Mouse (Mus musculus): ENCODE results near the gene Dmpk. TPM values are rescaled to one million over a fixed set of nuclear protein-coding genes. Genes with fewer than 3 reads are reported as not detected.

Dmpk gene
- polyA plus RNA-seq, 2 experiments, result 8.3 to 17.9 TPM

GRCm38 (mm10) chr7:19131324-19131848 is 47.7 kb downstream of the Dmpk start:
- peak; percentile 96 for ATAC-seq (ENCODE audit: insufficient read depth)
- Histone ChIP-seq H3K4me1 (replicated peaks; ENCODE audit: control insufficient read depth in 2 of 2, insufficient read depth in 2 of 2, low read length in 1 of 2) (peaks cover 0 to 10% of the 10 kb centered on the region in 2 experiments; a peak in 2 of 4 replicates), H3K27ac (no peak overlapping the region), H3K4me2 (ENCODE audit: low read depth) (peak overlapping the region; percentile 71), H3K9me3 (ENCODE audit: control insufficient read depth, low read length) (no peaks in the 10 kb centered on the region), H3K27me3 (ENCODE audit: control insufficient read depth, insufficient read depth, low read length) (no peaks in the 10 kb centered on the region), H3K36me3 (replicated peaks; ENCODE audit: control insufficient read depth, insufficient read depth, low read depth) (peaks cover 10% of the 10 kb centered on the region), H3K9ac (replicated peaks) (no peak overlapping the region; the same call in 1 of the 2 replicates), H3K4me3 (ENCODE audit: insufficient read depth in 1 of 2, low read depth in 2 of 2, low read length in 2 of 2) (peak overlapping the region; percentile 37 to 43)
- TF ChIP-seq EP300 (IDR thresholded peaks at IDR 0.05; ENCODE audit: low read depth) (no peak), CTCF (IDR thresholded peaks at IDR 0.05; ENCODE audit: low read depth) (peak; percentile 85)
- peak; percentile 79 to 83 (median 82) for DNase-seq (ENCODE audit: low read depth in 3 of 3, low spot score in 3 of 3)
- 1% methylated on average over 39 of the region's 39 CpGs for WGBS (ENCODE audit: insufficient replicate concordance)

- Histone ChIP-seq H3K36me3 (replicated peaks; ENCODE audit: control insufficient read depth, insufficient read depth, low read depth) (peaks cover 18% of the 10 kb centered on the region), H3K4me1 (replicated peaks; ENCODE audit: control insufficient read depth in 2 of 2, insufficient read depth in 2 of 2, low read length in 1 of 2) (peaks cover 0 to 3% of the 10 kb centered on the region in 2 experiments; a peak in 2 of 4 replicates), H3K9me3 (ENCODE audit: control insufficient read depth, low read length) (no peaks in the 10 kb centered on the region), H3K27ac (no peak overlapping the region), H3K9ac (replicated peaks) (no peak overlapping the region), H3K27me3 (ENCODE audit: control insufficient read depth, insufficient read depth, low read length) (no peaks in the 10 kb centered on the region), H3K4me2 (ENCODE audit: low read depth) (no peak overlapping the region), H3K4me3 (ENCODE audit: insufficient read depth in 1 of 2, low read depth in 2 of 2, low read length in 2 of 2) (no peak overlapping the region)
- DNase-seq (ENCODE audit: low read depth in 3 of 3, low spot score in 3 of 3), result no peak
- WGBS (ENCODE audit: insufficient replicate concordance), result 89% methylated on average over 13 of the region's 13 CpGs
- ATAC-seq (ENCODE audit: insufficient read depth), result no peak
- TF ChIP-seq EP300 (IDR thresholded peaks at IDR 0.05; ENCODE audit: low read depth), result no peak
Measured at GRCm38 (mm10) chr7:19136168-19136567, 52.5 kb downstream of the Dmpk start.

GRCm38 (mm10) chr7:19136673-19137334 is 53.2 kb downstream of the Dmpk start:
- DNase-seq (ENCODE audit: low read depth in 3 of 3, low spot score in 3 of 3) (no peak), ATAC-seq (ENCODE audit: insufficient read depth) (no peak)
- Histone ChIP-seq H3K27ac (no peak overlapping the region), H3K4me2 (ENCODE audit: low read depth) (no peak overlapping the region), H3K4me3 (ENCODE audit: insufficient read depth in 1 of 2, low read depth in 2 of 2, low read length in 2 of 2) (no peak overlapping the region), H3K36me3 (replicated peaks; ENCODE audit: control insufficient read depth, insufficient read depth, low read depth) (peaks cover 18% of the 10 kb centered on the region), H3K4me1 (replicated peaks; ENCODE audit: control insufficient read depth in 2 of 2, insufficient read depth in 2 of 2, low read length in 1 of 2) (peaks cover 0 to 2% of the 10 kb centered on the region in 2 experiments; a peak in 1 of 4 replicates), H3K9me3 (ENCODE audit: control insufficient read depth, low read length) (no peaks in the 10 kb centered on the region), H3K9ac (replicated peaks) (no peak overlapping the region), H3K27me3 (ENCODE audit: control insufficient read depth, insufficient read depth, low read length) (no peaks in the 10 kb centered on the region)
- 87% methylated on average over 38 of the region's 38 CpGs for whole genome bisulfite sequencing (ENCODE audit: insufficient replicate concordance)
- TF ChIP-seq EP300 (IDR thresholded peaks at IDR 0.05; ENCODE audit: low read depth) (no peak), CTCF (IDR thresholded peaks at IDR 0.05; ENCODE audit: low read depth) (no peak)

GRCm38 (mm10) chr7:19137380-19137779 is 53.7 kb downstream of the Dmpk start:
- H3K4me2 ChIP-seq (ENCODE audit: low read depth), result no peak overlapping the region
- no peaks in the 10 kb centered on the region for H3K27me3 ChIP-seq (ENCODE audit: control insufficient read depth, insufficient read depth, low read length)
- ATAC-seq (ENCODE audit: insufficient read depth) (no peak), DNase-seq (ENCODE audit: low read depth in 3 of 3, low spot score in 3 of 3) (no peak)
- no peaks in the 10 kb centered on the region for H3K9me3 ChIP-seq (ENCODE audit: control insufficient read depth, low read length)
- peaks cover 18% of the 10 kb centered on the region for H3K36me3 ChIP-seq (replicated peaks; ENCODE audit: control insufficient read depth, insufficient read depth, low read depth)
- no peaks in the 10 kb centered on the region for H3K4me1 ChIP-seq (replicated peaks; ENCODE audit: control insufficient read depth in 2 of 2, insufficient read depth in 2 of 2, low read length in 1 of 2)
- 46% methylated on average over 5 of the region's 5 CpGs for WGBS (ENCODE audit: insufficient replicate concordance)
- H3K9ac ChIP-seq (replicated peaks), result no peak overlapping the region
- TF ChIP-seq CTCF (IDR thresholded peaks at IDR 0.05; ENCODE audit: low read depth), result peak; percentile 66
- no peak for TF ChIP-seq EP300 (IDR thresholded peaks at IDR 0.05; ENCODE audit: low read depth)
- H3K4me3 ChIP-seq (ENCODE audit: insufficient read depth in 1 of 2, low read depth in 2 of 2, low read length in 2 of 2), result no peak overlapping the region
- H3K27ac ChIP-seq, result no peak overlapping the region

Small RNAs within 50 kb of the gene (microRNA-seq; reads per million reads assigned to microRNA genes)
- not detected for gene Mir3100

Other genes with a start within 250 kb of the Dmpk start
- 0.16 and 0.18 TPM in 2 replicates for gene Mill2, start 243.9 kb upstream of the Dmpk start, polyA plus RNA-seq (2012; rRNA removed)
- 0.09 and 0.19 TPM in 2 replicates for gene Mill2, start 243.9 kb upstream of the Dmpk start, polyA plus RNA-seq (2014; fragmentation: Nextera tagmentation; extraction: Ambion mirVana)
- 10.5 and 15.1 TPM in 2 replicates for gene Pglyrp1, start 212.5 kb upstream of the Dmpk start, polyA plus RNA-seq (2012; rRNA removed)
- 23.2 and 32.0 TPM in 2 replicates for gene Pglyrp1, start 212.5 kb upstream of the Dmpk start, polyA plus RNA-seq (2014; fragmentation: Nextera tagmentation; extraction: Ambion mirVana)
- 6.5 and 10.0 TPM in 2 replicates for gene Ccdc61, start 173.4 kb upstream of the Dmpk start, polyA plus RNA-seq (2012; rRNA removed)
- gene Ccdc61, start 173.4 kb upstream of the Dmpk start, polyA plus RNA-seq (2014; fragmentation: Nextera tagmentation; extraction: Ambion mirVana), result 5.5 and 6.7 TPM in 2 replicates
- gene Nova2, start 158.0 kb upstream of the Dmpk start, polyA plus RNA-seq (2012; rRNA removed), result 0.11 TPM in 2 replicates
- gene Nova2, start 158.0 kb upstream of the Dmpk start, polyA plus RNA-seq (2014; fragmentation: Nextera tagmentation; extraction: Ambion mirVana), result 0.03 and 0.05 TPM in 2 replicates
- gene Nanos2, start 96.4 kb upstream of the Dmpk start, polyA plus RNA-seq (2012; rRNA removed), result not detected in 2 replicates
- not detected in 2 replicates for gene Nanos2, start 96.4 kb upstream of the Dmpk start, polyA plus RNA-seq (2014; fragmentation: Nextera tagmentation; extraction: Ambion mirVana)
- gene Mypop, start 92.6 kb upstream of the Dmpk start, polyA plus RNA-seq (2012; rRNA removed), result 0.20 and 0.21 TPM in 2 replicates
- 0.30 and 0.34 TPM in 2 replicates for gene Mypop, start 92.6 kb upstream of the Dmpk start, polyA plus RNA-seq (2014; fragmentation: Nextera tagmentation; extraction: Ambion mirVana)
- gene Irf2bp1, start 79.8 kb upstream of the Dmpk start, polyA plus RNA-seq (2012; rRNA removed), result 6.8 and 8.3 TPM in 2 replicates
- gene Irf2bp1, start 79.8 kb upstream of the Dmpk start, polyA plus RNA-seq (2014; fragmentation: Nextera tagmentation; extraction: Ambion mirVana), result 6.8 and 7.9 TPM in 2 replicates
- gene Foxa3, start 60.3 kb upstream of the Dmpk start, polyA plus RNA-seq (2012; rRNA removed), result 12.2 and 13.9 TPM in 2 replicates
- gene Foxa3, start 60.3 kb upstream of the Dmpk start, polyA plus RNA-seq (2014; fragmentation: Nextera tagmentation; extraction: Ambion mirVana), result 25.7 and 26.5 TPM in 2 replicates
- gene Sympk, start 59.5 kb upstream of the Dmpk start, polyA plus RNA-seq (2012; rRNA removed), result 27.3 and 29.1 TPM in 2 replicates
- 10.7 and 11.8 TPM in 2 replicates for gene Sympk, start 59.5 kb upstream of the Dmpk start, polyA plus RNA-seq (2014; fragmentation: Nextera tagmentation; extraction: Ambion mirVana)
- not detected in 2 replicates for gene Rsph6a, start 29.2 kb upstream of the Dmpk start, polyA plus RNA-seq (2012; rRNA removed)
- gene Rsph6a, start 29.2 kb upstream of the Dmpk start, polyA plus RNA-seq (2014; fragmentation: Nextera tagmentation; extraction: Ambion mirVana), result not detected in 2 replicates
- 18.1 and 20.2 TPM in 2 replicates for gene Dmwd, start 7.6 kb upstream of the Dmpk start, polyA plus RNA-seq (2012; rRNA removed)
- gene Dmwd, start 7.6 kb upstream of the Dmpk start, polyA plus RNA-seq (2014; fragmentation: Nextera tagmentation; extraction: Ambion mirVana), result 3.5 and 3.7 TPM in 2 replicates
- gene Six5, start 10.7 kb downstream of the Dmpk start, polyA plus RNA-seq (2012; rRNA removed), result 3.3 and 4.3 TPM in 2 replicates
- 0.60 and 1.3 TPM in 2 replicates for gene Six5, start 10.7 kb downstream of the Dmpk start, polyA plus RNA-seq (2014; fragmentation: Nextera tagmentation; extraction: Ambion mirVana)
- gene Gm4969, start 34.5 kb downstream of the Dmpk start, polyA plus RNA-seq (2012; rRNA removed), result 0.14 and 0.25 TPM in 2 replicates
- 0.16 and 0.22 TPM in 2 replicates for gene Gm4969, start 34.5 kb downstream of the Dmpk start, polyA plus RNA-seq (2014; fragmentation: Nextera tagmentation; extraction: Ambion mirVana)
- 2.0 and 2.6 TPM in 2 replicates for gene Fbxo46, start 36.0 kb downstream of the Dmpk start, polyA plus RNA-seq (2012; rRNA removed)
- gene Fbxo46, start 36.0 kb downstream of the Dmpk start, polyA plus RNA-seq (2014; fragmentation: Nextera tagmentation; extraction: Ambion mirVana), result 2.6 and 3.0 TPM in 2 replicates
- 2.2 and 2.3 TPM in 2 replicates for gene Qpctl, start 65.4 kb downstream of the Dmpk start, polyA plus RNA-seq (2012; rRNA removed)
- 2.3 and 3.0 TPM in 2 replicates for gene Qpctl, start 65.4 kb downstream of the Dmpk start, polyA plus RNA-seq (2014; fragmentation: Nextera tagmentation; extraction: Ambion mirVana)
- 40.7 and 67.5 TPM in 2 replicates for gene Snrpd2, start 65.9 kb downstream of the Dmpk start, polyA plus RNA-seq (2012; rRNA removed)
- 75.3 and 76.0 TPM in 2 replicates for gene Snrpd2, start 65.9 kb downstream of the Dmpk start, polyA plus RNA-seq (2014; fragmentation: Nextera tagmentation; extraction: Ambion mirVana)
- 0.05 and 0.16 TPM in 2 replicates for gene Gipr, start 82.3 kb downstream of the Dmpk start, polyA plus RNA-seq (2012; rRNA removed)
- 0.10 TPM in 1 of 2 replicates, not detected in the other for gene Gipr, start 82.3 kb downstream of the Dmpk start, polyA plus RNA-seq (2014; fragmentation: Nextera tagmentation; extraction: Ambion mirVana)
- 6.1 and 7.3 TPM in 2 replicates for gene Eml2, start 92.6 kb downstream of the Dmpk start, polyA plus RNA-seq (2012; rRNA removed)
- gene Eml2, start 92.6 kb downstream of the Dmpk start, polyA plus RNA-seq (2014; fragmentation: Nextera tagmentation; extraction: Ambion mirVana), result 0.98 and 1.3 TPM in 2 replicates
- gene Gpr4, start 128.7 kb downstream of the Dmpk start, polyA plus RNA-seq (2012; rRNA removed), result 0.35 and 0.53 TPM in 2 replicates
- gene Gpr4, start 128.7 kb downstream of the Dmpk start, polyA plus RNA-seq (2014; fragmentation: Nextera tagmentation; extraction: Ambion mirVana), result 0.10 and 0.23 TPM in 2 replicates
- 8.3 and 9.1 TPM in 2 replicates for gene Opa3, start 144.5 kb downstream of the Dmpk start, polyA plus RNA-seq (2012; rRNA removed)
- gene Opa3, start 144.5 kb downstream of the Dmpk start, polyA plus RNA-seq (2014; fragmentation: Nextera tagmentation; extraction: Ambion mirVana), result 12.8 and 14.6 TPM in 2 replicates
- gene Vasp, start 188.0 kb downstream of the Dmpk start, polyA plus RNA-seq (2012; rRNA removed), result 35.3 and 39.9 TPM in 2 replicates
- gene Vasp, start 188.0 kb downstream of the Dmpk start, polyA plus RNA-seq (2014; fragmentation: Nextera tagmentation; extraction: Ambion mirVana), result 25.5 and 31.0 TPM in 2 replicates
- 0.04 TPM in 1 of 2 replicates, not detected in the other for gene Ppm1n, start 196.2 kb downstream of the Dmpk start, polyA plus RNA-seq (2012; rRNA removed)
- gene Ppm1n, start 196.2 kb downstream of the Dmpk start, polyA plus RNA-seq (2014; fragmentation: Nextera tagmentation; extraction: Ambion mirVana), result not detected in 2 replicates
- 2.9 and 4.1 TPM in 2 replicates for gene Rtn2, start 198.8 kb downstream of the Dmpk start, polyA plus RNA-seq (2012; rRNA removed)
- 2.6 and 3.0 TPM in 2 replicates for gene Rtn2, start 198.8 kb downstream of the Dmpk start, polyA plus RNA-seq (2014; fragmentation: Nextera tagmentation; extraction: Ambion mirVana)
- gene Fosb, start 226.2 kb downstream of the Dmpk start, polyA plus RNA-seq (2012; rRNA removed), result 0.03 and 0.04 TPM in 2 replicates
- gene Fosb, start 226.2 kb downstream of the Dmpk start, polyA plus RNA-seq (2014; fragmentation: Nextera tagmentation; extraction: Ambion mirVana), result not detected in 2 replicates

Measured in liver, embryonic 14.5 days (tissue).